Mouse (Mus musculus) embryonic stem cell, embryonic (primary cell): ENCODE measurements at regions not wholly inside any gene's neighbourhood (a gene's known extent, or its start where the extent isn't known, plus 50 kb on each side); places are given as distances from the start of the nearest gene placed in this dataset.

Experiments
- CTCF ChIA-PET, 4 experiments: fragments of 300-600 bp in 2 of 4; fragments of 350-600 bp in 2 of 4; sonication (Branson Sonifier 250); formaldehyde crosslinking; loops; one replicate each; lab custom pipeline; 2022; ENCODE audit warnings: inconsistent platforms in 2 of 4; lab: Charles Lee
- POLR2A ChIA-PET, 4 experiments: fragments of 300-600 bp in 2 of 4; fragments of 350-600 bp in 2 of 4; sonication (Branson Sonifier 250); formaldehyde crosslinking; loops; one replicate each; lab custom pipeline; 2022; ENCODE audit warnings: antibody characterized with exemption in 4 of 4, inconsistent platforms in 1 of 4; lab: Charles Lee

DNA sequence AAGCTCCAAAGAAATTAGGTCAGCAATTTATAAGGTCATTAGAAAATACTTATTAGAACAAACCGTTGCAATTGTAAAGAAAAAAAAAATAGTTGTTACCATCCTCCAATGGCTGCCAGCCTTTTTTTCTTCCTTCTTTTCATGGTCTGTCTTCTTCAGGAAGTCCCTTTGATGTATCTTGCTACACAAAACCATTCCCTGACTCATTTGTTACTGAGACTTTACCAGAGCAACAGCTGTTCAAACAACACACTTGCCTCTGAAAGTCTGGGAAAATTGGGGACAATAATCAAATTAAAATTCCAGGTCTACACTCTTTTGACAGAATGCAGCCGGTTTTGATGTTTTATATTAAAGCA is 142.5 kb downstream of the Sox4 start:
- ChIA-PET CTCF (no interaction called here), POLR2A (interaction anchor here in 2 of 4 experiments (0.8 to 4.2 kb wide), 7 partner anchors 10 to 142 kb away, joined by 3 to 21 read pairs (median 5); partner anchors contain the start of gene Sox4 (in 1 of the 2))

DNA sequence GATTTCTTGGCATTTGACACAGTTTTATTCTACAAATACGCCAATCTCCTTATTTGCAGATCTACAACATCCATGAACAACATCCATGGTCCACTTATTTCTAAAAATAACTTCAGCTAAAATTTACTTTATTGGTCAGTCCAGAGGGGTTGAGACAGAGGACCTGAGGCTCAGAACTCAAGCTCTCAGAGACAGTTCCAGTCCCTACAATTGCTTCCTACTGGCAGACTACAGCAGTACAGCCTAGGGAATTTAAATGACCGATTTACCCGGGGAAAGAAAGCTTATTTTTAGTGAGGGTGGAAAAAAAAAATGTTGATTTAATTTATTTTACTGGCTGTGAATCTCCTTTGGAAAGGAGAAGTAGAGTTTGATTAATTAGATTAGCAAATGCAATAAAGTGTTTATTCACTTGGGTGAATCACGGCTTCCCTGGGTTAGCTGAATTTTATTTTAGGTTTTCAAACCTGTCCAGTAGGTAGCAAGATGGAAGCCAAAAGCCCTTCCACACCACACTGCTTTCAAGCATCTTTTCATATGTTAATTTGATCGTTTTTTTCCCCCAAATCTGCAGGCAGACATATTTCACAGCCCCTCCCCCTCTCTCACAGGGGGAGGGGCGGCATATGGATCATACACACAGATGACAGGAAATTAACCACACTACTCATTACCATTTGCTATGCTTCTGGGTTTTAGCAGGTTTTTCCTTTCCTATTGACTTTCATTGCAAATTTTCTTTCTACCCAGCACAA is 143.0 kb downstream of the Sox4 start:
- CTCF ChIA-PET, result no interaction called here
- POLR2A ChIA-PET, result interaction anchor here in 2 of 4 experiments (0.8 to 4.2 kb wide), 5 partner anchors 9 to 143 kb away, joined by 3 to 21 read pairs (median 4); partner anchors contain the start of gene Sox4 (in 1 of the 2)

DNA sequence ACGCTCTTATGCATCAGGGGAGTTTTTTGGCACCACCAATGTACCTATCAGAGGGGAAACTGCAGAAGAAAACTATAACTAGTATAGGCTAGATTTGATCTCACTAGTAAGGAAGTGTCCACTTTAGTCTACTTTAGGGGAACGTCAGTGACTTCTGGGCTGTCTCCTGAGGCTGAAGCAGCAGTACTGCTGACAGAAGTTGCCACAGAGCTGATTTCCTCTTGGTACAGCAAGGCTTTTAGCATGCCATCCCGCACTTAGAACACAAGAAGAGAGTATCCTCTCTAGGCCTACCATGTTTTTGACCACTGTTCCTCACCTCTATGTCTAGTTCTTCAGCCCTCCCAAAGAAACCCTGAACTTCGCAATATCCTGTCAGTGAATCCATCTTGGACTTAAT is 148.2 kb downstream of the Sox4 start:
- CTCF ChIA-PET, result no interaction called here
- POLR2A ChIA-PET, result interaction anchor here in 1 of 4 experiments (1.1 kb wide), 1 partner anchor 9 kb away, joined by 3 read pairs; no protein-coding TSS in a partner anchor

DNA sequence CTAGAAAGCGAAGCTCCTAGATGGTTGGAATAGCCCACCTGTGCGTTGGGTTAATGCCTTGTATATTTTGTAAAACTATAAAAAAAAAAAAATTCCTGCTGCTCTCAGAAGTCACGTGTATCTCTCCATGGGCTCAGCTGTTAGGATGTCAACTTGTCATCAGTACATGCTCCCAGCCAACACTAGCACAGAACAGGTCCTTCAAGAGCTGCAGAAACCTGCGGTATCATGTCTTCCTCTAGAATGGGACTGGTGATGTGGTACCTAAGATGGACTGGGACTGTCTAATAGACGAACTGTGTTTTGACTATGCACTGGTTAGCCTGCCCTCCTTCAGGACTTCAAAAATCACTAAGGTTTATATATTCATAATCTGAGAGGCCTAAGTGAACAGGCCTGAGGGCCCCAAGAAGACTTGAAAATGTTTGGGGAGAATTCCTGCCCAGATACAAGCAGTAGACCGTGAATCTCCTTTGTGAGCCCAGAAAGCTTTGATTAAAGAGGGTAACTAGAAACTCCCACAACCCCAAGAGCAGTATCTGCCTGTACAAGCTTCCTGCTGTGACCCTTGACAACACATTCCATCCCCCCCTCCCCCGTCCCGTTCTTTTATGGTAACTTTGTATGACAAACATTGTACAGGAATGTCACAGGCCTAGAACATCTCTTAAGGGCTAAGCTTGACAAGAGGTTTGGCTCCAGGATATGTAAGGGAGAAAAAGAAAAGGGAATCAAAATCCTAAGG is 152.1 kb downstream of the Sox4 start:
- ChIA-PET POLR2A (interaction anchor here in 2 of 4 experiments (0.6 to 4.8 kb wide), 3 partner anchors 9 to 27 kb away, joined by 3 to 21 read pairs (median 3); no protein-coding TSS in a partner anchor), CTCF (no interaction called here)

DNA sequence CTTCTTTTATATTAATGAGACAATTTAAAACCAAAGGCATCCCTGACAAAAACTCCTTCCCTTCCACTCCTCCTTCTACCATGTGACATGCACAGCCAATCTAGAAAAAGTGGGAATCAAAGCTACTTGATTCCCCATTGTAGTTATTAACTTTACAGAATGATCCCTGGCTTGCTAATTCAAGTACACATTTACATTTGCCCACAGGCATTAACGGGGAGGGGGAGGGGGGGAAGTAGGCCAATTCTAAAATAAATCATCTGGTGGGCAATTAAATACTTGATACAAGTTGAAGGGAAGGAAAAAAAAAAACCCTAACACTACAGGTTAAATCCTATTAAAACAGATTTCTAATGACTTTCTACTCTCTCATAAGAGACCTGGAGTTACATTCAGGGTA is 152.8 kb downstream of the Sox4 start:
- CTCF ChIA-PET, result interaction anchor here in 1 of 4 experiments (0.7 kb wide), 1 partner anchor 475 kb away, joined by 3 read pairs; no protein-coding TSS in a partner anchor

DNA sequence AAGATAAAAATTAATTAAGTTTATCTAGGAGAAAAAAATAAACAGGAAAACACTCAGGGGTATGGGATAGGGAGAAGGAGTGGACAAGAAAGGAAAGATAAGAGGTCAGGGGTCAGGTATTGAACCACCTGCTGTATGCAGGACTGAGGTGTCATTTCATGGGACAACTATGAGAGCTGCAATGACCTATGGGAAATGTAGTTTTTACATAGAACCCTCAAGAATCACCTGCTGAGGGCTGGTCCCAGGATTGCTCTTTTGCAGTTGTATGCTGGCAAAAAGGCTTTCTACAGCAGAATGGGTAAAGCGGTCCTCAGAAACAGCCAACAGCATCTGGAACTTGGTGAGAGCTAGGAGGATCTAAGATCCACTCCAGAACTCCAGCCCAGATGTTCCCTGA is 154.0 kb downstream of the Sox4 start:
- ChIA-PET POLR2A (interaction anchor here in 3 of 4 experiments (0.5 to 4.8 kb wide), 5 partner anchors 11 to 579 kb away, joined by 3 to 21 read pairs (median 3); no protein-coding TSS in a partner anchor), CTCF (interaction anchor here in 2 of 4 experiments (0.6 to 0.7 kb wide), 2 partner anchors 9 to 25 kb away, joined by 3 read pairs; no protein-coding TSS in a partner anchor)

More for the DNA sequence above, 152.8 kb downstream of the Sox4 start:
- POLR2A ChIA-PET, result interaction anchor here in 2 of 4 experiments (0.7 to 4.8 kb wide), 4 partner anchors 10 to 409 kb away, joined by 3 to 21 read pairs (median 4); no protein-coding TSS in a partner anchor

DNA sequence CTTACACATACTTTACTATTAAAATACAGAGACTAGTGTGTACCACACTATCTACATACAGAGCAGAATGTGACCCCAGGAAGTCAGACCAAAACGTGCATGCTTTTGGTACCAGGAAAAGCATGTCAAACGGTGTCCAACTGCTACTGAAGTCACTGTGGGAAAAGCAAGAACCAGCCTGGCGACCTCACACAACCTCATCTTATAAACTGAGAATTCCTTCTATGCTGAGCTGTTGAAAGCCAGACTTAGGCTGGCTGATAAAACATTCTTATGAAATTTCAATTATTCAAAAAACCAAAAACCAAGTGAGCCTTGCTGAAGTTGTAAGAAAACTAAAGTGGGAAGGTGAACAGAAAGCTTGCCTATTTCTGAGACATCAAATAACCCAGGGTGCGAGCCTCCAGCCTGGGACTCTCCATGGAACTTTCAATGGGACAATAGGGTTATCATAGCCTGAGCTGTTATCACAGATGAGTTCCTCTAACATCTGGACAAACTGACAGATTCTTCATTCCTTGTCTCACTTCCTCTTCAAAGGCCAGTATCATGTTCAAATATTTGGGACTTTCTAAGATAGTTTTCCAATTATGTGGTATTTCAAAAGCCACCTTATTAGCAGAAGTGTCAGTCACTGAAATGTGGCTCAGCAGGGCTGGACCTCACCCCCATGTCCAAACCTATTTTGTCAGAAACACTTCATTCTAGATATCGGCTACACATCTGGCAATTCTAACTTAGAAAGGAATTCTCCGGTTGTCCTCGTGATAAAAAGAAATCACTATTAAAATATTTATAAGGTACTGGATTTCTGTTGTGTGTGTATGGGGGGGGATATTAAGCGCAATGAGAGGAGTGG is 155.7 kb downstream of the Sox4 start:
- POLR2A ChIA-PET, result no interaction called here
- CTCF ChIA-PET, result no interaction called here

DNA sequence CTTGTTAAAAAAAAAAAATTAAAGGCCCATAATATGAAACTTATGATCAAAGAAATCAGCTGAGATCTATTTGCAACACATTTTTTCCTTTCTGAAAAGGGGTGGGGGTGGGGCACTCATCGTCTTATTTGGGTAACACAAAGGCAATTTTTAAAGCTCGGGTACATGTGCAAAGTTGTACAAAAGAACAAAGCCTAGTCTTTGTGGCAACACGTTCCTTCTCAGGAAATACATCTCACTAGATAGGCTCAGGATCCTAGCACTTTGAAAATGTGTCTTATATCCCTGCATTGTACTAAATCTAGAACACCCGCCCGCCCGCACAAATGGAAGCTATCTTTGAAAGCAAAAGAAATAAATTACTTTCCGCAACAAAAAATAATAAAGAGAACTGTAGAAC is 158.2 kb downstream of the Sox4 start:
- CTCF ChIA-PET, result interaction anchor here in 1 of 4 experiments (0.6 kb wide), 1 partner anchor 239 kb away, joined by 3 read pairs; no protein-coding TSS in a partner anchor
- POLR2A ChIA-PET, result interaction anchor here in 1 of 4 experiments (0.6 to 0.7 kb wide), 2 partner anchors 23 to 1193 kb away, joined by 3 to 10 read pairs; no protein-coding TSS in a partner anchor

DNA sequence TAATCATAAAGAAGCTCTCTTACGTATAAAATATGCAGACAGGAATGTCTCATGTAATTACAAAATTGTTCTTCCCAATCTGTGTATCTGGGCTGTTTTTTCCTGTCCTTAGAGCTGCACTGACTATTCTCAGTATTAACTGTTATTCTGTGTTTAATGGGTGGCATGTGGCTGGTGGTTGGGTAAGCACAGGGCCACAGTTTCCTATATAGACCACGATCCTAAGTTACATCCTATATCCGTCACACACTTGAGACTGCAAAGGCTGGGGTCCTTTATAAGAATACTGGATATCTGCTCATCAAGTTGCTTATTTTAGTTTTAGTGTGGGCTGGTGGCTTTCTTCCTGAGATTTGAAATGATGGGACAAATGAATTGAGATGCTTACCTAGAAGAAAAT is 159.0 kb downstream of the Sox4 start:
- POLR2A ChIA-PET, result interaction anchor here in 1 of 4 experiments (0.6 to 0.7 kb wide), 2 partner anchors 22 to 1193 kb away, joined by 3 to 10 read pairs; no protein-coding TSS in a partner anchor
- CTCF ChIA-PET, result interaction anchor here in 1 of 4 experiments (0.6 kb wide), 1 partner anchor 240 kb away, joined by 3 read pairs; no protein-coding TSS in a partner anchor

DNA sequence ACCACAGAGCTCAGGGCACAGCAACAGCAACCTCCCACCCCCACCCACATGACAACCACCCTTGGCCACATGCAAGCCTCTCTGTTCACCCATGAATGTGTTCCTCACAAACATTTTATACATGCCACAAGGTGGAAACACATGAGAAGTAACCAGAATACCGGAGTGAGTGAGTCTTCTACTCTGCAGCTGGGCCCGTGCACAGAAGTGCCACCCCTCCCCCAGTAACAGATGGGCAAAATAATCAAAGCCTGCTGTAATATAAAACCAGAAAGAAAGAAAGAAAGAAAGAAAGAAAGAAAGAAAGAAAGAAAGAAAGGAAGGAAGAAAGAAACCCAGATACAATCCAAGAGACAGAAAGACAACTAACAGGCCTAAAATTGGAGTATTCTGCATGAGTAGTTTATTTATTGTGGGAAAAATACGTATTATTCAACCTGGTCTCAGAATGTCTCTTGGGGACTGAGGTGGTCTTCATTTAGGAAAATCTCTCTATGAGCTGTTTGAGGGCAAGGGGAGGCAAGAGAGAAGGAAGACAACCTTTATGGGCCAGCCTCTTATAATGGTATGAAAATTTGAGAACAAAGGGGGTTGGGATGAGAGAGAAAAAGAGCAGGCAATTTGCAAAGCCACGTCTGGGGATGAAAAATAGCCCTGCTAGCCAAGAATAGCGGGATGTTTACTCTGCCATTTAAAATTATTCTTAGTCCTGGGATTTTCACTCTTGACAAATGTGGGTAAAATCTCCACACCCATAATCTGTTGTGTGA is 160.2 kb downstream of the Sox4 start:
- POLR2A ChIA-PET, result interaction anchor here in 1 of 4 experiments (0.6 kb wide), 1 partner anchor 994 kb away, joined by 4 read pairs; no protein-coding TSS in a partner anchor
- CTCF ChIA-PET, result no interaction called here

DNA sequence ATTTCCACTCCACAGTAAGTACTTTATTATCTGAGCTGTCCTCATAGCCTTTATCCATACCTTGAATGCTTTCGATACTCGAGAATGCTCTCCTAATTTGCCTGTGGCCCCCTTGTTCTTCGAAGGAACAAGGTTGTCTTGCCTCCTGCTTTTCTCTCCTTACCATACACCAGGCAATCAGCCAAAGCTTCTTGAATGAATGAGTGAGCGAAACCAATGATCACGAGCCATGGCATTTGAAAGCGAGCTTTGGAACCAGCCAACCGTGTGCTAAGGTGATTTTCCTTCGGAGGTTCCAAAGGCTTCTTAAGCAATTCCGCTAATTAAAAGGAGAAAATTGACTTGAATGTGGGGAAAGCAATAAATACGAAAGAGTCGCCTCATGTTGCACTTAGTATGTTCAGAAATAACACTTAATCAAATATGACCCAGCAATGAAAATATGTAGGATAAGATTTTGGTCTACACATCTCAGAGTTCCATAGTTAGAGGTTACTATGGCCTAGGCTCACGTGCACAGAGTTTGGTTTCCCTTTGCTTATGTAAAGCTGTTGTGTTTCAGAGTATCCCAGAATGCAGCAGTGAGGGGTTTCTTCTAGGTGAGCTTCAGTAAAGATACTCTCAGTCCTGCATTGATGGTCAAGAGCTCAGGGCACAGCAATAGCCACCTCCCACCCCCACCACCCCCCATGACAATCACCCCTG is 160.9 kb downstream of the Sox4 start:
- POLR2A ChIA-PET, result interaction anchor here in 1 of 4 experiments (0.6 kb wide), 1 partner anchor 994 kb away, joined by 4 read pairs; no protein-coding TSS in a partner anchor
- CTCF ChIA-PET, result no interaction called here

DNA sequence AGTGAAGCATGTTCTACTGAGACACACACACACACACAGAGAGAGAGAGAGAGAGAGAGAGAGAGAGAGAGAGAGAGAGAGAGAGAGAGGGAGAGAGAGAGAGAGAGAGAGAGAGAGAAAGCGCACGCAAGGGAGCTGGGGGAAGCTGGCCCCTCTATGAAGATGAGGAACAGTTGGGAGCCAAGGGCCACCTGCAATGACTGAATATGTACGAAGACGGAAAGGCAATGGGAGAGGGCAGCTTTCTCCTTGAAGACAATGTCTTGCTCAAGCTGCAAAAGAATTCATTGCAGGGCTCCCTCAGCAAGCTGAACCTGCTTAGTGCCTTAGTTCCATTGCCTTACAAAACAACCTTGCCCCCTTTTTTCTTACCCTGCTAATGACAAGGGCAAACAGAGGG is 163.1 kb downstream of the Sox4 start:
- CTCF ChIA-PET, result interaction anchor here in 1 of 4 experiments (0.7 kb wide), 1 partner anchor 9 kb away, joined by 3 read pairs; no protein-coding TSS in a partner anchor
- POLR2A ChIA-PET, result interaction anchor here in 3 of 4 experiments (0.6 to 1.2 kb wide), 5 partner anchors 9 to 163 kb away, joined by 3 to 4 read pairs (median 4); partner anchors contain the start of gene Sox4 (in 1 of the 3)

DNA sequence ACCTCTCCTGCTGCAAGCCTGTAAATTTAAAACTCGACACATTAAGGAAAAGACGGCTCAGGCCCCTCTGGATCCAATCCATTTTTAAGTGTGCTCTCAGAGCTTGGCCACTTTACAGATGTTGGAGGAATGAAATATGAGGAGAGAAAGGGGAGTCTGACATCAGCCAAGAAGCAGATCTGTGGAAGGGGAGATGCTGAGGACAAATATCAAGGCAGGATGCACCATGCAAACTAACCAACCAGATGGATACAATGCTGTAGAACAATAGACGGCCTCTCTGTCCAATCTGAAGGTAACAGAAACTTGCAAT is 166.2 kb downstream of the Sox4 start:
- ChIA-PET CTCF (interaction anchor here in 1 of 4 experiments (0.6 kb wide), 1 partner anchor 1734 kb away, joined by 3 read pairs; no protein-coding TSS in a partner anchor), POLR2A (no interaction called here)

DNA sequence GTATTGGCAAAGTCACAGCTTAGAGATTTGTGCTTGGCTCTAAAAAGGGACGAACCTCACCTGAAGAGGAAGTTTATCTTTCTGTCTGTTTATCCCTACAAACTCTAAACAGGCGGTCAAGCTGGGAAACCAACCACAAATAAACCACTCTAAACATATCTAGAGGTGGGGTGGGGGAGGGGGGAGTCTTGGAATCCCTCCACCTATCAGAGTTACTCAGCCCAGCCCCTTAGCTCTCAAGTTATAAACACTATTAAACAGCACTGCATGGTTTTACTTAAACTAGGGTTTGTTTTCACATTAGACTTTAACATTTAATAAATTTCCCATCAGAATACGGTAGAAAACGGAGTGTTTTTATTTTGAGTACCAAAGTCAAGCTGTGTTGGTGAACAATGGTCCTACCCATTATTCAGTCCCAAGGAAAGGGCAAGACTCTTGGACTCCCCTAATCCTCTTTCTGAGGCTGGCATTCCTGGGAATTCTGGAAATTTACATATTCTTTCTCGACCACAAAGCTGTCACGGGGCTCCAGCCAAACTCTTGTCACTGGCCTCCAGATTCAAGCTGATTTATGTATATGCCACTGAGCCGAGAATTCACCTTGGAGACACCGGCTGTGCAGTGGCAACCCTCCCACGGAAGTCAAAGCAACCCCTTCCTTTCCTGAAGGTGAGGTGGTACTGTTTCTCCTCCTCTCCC is 166.7 kb downstream of the Sox4 start:
- CTCF ChIA-PET, result interaction anchor here in 2 of 4 experiments (0.6 to 0.7 kb wide), 2 partner anchors 77 to 1735 kb away, joined by 3 to 9 read pairs; no protein-coding TSS in a partner anchor
- POLR2A ChIA-PET, result interaction anchor here in 1 of 4 experiments (0.6 to 0.9 kb wide), 2 partner anchors 33 to 291 kb away, joined by 3 read pairs; no protein-coding TSS in a partner anchor

DNA sequence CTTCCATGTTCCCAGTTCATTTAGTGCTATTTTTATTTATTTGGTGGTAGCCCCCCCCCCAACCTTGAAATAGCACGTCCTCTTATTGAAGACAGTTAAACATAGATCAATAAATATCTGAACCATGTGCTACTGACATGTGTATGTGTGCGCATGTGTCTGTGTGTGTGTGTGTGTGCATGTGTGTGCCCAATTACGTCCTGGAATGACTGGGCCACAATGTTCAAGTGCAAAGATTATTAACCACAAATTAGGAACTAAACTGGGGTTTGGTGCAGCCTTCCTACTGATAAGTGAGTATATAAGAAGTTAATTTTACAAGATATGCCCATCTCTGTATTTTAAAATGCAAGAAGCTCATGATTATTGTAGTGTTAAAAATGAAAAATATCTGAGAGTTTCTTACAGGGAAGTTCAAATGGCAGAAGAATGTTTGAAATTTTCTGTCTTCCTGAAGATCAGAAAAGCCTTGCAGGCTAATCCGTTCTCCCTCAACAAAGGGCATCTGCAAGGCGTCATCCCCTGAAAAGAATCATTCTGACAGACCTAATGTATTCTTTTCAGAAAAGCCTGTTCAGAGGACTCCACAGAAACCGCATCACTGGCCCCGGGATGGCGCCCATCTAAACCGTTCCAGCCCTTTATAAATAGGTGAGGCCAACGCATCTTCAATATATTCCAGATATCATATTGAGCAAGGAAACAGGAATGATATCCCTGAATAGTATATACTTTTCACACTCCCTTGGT is 170.8 kb downstream of the Sox4 start:
- ChIA-PET POLR2A (no interaction called here), CTCF (no interaction called here)
